Mouse (Mus musculus): ENCODE results near the gene Ffar4.

The Ffar4 gene

GRCm38 (mm10) chr19:38107871-38108270, 11.0 kb downstream of the Ffar4 start:
- no peak for DNase-seq (ENCODE audit: low read depth)

- DNase-seq (ENCODE audit: low read depth): no peak
Observed at GRCm38 (mm10) chr19:38109506-38110242, 12.8 kb downstream of the Ffar4 start.

- DNase-seq (ENCODE audit: low read depth): no peak
Observed at GRCm38 (mm10) chr19:38111056-38111455, 14.2 kb downstream of the Ffar4 start.

GRCm38 (mm10) chr19:38112575-38112974, 15.7 kb downstream of the Ffar4 start:
- no peak for DNase-seq (ENCODE audit: low read depth)

GRCm38 (mm10) chr19:38114834-38115491, 18.1 kb downstream of the Ffar4 start:
- no peak for DNase-seq (ENCODE audit: low read depth)

- DNase-seq (ENCODE audit: low read depth): no peak
Observed at GRCm38 (mm10) chr19:38120123-38120760, 23.4 kb downstream of the Ffar4 start.

GRCm38 (mm10) chr19:38123921-38124320, 27.1 kb downstream of the Ffar4 start:
- no peak for DNase-seq (ENCODE audit: low read depth)

- no peak for DNase-seq (ENCODE audit: low read depth)
Observed at GRCm38 (mm10) chr19:38124401-38125218, 27.7 kb downstream of the Ffar4 start.

GRCm38 (mm10) chr19:38125219-38125610, 28.3 kb downstream of the Ffar4 start, which contains the start of gene Rbp4:
Rbp4 (minus strand) TSS chr19:38125281.
- no peak for DNase-seq (ENCODE audit: low read depth)

GRCm38 (mm10) chr19:38126656-38127055, 29.8 kb downstream of the Ffar4 start:
- no peak for DNase-seq (ENCODE audit: low read depth)

- no peak for DNase-seq (ENCODE audit: low read depth)
Observed at GRCm38 (mm10) chr19:38132481-38132880, 35.6 kb downstream of the Ffar4 start, which contains the start of gene Pde6c. Pde6c (plus strand) TSS chr19:38132781.

GRCm38 (mm10) chr19:38133986-38134385, 37.1 kb downstream of the Ffar4 start:
- DNase-seq (ENCODE audit: low read depth): no peak

GRCm38 (mm10) chr19:38134806-38135205, 37.9 kb downstream of the Ffar4 start:
- no peak for DNase-seq (ENCODE audit: low read depth)

GRCm38 (mm10) chr19:38143540-38144271, 46.8 kb downstream of the Ffar4 start:
- peak; percentile 1 for DNase-seq (ENCODE audit: low read depth)

GRCm38 (mm10) chr19:38156243-38156642, 59.4 kb downstream of the Ffar4 start:
- no peak for DNase-seq (ENCODE audit: low read depth)

- DNase-seq (ENCODE audit: low read depth): no peak
Observed at GRCm38 (mm10) chr19:38161648-38162354, 64.9 kb downstream of the Ffar4 start.

Data from naive thymus-derived CD4-positive, alpha-beta T cell, adult 2 months (primary cell).